Mouse (Mus musculus) right cerebral cortex, postnatal 25 days (tissue): ENCODE data around the gene Ncoa1.

Experiments
- DNase-seq: peaks from one replicate; pipeline ENCODE4 v3.0.0; 2022

Ncoa1 gene

DNA sequence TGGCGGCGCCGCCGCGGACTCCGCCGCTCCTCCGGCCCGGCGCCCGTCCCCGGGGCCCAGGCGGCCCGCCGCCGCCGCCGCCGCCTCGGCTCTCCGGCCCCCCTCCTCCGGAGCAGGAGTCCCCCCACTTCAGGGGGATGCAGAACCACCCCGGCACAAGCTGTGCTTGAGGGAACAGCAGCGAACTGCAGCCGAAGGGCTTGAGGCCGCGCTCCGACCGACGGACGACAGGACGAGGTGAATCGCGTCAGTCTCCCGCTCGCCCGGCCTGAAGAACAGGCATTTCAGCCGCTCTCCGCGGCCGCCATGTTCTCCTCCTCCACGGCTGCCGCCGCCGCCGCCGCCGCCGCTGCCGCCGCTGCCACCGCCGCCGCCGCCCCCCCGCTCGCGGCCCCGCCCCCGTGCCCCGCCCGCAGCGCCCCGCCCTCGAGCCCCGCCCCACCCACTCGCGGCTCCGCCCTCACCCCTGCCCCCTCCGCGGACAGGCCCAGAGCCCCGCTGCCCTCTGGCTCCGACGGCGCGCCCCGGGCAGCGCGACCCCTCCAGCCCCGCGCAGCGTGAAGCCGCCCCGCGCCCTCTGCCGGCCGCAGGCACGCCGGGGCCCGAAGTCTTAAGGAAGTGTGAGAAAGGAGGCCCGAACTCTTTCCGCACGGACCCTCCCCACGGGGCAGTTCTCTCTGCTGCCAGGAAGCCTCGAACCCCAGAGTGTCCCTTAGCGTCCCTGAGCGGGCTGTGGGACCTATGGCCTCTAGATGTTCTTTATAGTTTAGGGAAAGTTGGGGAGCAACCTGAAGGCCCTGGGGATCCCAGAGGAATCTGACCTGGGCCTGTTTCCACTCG, at the start of gene Ncoa1:
Ncoa1 (minus strand) TSS at position 351 of the 840 bp plus-strand sequence.
- peak; percentile 66 for DNase-seq

DNA sequence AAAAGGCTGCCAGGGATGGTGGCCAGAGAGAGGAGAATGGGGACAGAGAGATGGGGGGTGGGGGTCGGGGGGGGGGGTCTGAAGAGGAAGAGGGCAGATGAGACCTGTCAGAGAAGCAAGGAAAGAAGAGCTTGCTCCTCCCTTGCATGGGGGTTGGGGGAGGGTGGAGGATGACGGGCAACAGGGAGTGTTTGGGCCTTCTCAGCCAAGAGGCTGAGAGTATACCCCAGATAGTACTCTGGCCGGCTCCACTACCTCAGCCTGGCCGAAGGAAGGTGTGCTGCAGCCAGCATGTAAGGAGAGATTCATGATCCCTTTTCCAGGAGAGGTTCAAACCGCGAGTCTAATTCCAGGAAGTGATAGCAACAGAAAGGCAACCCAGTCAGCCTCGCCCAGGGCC, 47.6 kb upstream of the Ncoa1 start:
- no peak for DNase-seq

DNA sequence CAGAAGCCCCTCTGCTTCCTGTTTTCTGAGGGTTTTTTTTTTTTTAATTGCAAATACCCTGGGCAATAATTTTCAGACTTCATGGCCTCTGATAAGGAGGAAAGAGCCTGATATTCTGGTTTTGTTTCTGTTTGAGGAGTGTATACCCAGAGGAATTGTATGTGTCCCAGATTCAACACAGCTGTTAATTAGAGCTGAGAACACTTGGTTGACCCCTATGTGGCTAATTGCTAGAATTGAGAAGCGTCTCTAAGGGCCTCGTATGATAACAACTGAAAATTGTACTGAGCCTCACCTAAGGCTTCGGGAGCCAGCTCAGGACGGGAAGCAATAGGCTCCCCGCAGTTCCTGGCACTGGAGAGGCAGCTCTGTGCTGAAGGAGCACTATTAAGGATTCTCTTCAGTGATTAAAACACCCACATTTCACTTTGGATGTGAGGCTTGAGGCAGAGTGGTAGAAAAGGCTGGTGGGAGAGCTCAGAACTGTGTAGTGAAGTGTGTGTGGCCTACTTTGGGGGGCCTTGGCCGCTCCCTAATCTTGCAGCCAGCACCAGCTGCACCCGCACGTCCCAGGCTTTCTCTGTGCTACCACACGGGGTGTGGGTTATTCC, 46.8 kb upstream of the Ncoa1 start:
- DNase-seq: no peak

DNA sequence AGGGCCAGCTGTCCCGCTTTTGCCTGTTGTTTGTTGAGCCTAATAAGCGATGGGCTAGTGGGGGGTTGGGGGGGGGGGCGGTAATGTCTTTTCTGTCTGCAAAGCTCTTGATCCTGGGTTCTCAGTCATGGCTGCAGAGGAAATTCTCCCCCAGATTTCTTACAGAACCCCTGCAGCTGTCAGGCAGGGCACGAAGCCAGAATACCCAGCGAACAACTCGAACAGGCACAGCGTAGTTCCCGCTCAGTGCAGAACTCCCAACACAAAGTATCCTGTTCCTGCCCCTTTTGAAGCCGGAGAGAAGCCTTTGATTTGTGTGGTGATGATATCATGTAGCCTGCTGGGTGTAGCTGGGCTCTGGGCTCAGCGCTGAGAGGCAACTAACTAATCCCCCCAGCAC, 46.2 kb upstream of the Ncoa1 start:
- peak; percentile 49 for DNase-seq

DNA sequence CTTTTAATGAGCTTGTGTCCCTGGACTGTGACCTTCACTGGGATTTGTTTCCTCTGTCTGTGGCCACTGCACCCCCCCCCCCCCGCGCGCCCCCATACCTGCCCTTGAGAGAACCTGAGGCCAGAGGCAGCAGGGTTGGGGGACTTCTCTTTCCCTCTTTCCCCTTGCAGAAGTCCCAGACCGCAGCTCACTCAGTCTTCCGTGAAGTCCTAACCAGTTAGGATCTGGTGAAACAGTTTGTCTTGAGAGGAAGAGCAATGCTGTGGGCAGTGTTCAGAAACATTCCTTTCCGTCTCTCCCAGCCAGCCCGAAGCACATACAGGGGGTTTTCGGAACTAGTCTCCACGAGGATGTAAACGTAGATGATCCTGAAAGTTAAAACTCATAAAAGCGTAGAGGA, 42.0 kb upstream of the Ncoa1 start:
- no peak for DNase-seq

DNA sequence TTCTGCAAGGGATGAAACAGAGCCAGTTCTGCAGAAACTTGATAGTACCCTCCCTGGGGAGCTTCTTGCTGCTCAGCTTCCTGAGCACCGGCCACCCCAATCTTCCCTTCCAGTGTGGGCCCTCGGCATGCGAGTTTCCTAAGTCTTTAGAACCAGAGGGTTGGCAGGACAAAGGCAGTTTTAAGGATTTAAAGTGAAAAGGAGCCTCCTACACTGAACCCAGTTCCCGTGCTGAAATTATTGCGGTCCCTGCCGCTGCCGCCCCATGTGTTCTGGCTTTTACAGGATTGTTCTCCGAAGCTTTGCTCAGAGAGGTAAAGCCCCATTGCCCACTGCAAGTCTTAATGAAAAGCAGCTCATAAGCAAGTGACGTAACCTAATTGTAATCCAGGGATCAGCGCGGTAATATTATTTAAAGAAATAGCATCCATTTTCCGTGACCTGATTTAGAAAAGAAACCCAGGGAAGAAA, 32.6 kb upstream of the Ncoa1 start:
- no peak for DNase-seq

DNA sequence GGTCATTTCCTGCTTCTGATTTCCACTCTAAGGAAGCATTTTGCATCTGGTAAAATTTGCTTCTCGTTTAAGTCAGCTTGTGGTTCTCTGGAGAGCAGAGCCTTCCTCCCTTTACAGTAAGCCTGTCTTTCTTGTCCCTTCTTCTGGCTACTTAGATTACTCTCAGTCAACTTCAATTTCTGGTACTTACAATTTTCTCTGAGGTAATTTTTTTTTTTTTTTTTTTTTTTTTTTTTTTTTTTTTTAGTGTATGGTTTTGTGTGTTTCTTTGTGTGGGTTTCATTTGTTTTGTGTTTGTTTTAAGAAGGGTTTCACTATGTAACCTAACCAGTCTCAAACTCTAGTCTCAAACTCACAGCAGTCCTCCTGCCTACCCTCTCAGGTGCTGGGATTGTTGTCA, 31.2 kb upstream of the Ncoa1 start:
- no peak for DNase-seq

DNA sequence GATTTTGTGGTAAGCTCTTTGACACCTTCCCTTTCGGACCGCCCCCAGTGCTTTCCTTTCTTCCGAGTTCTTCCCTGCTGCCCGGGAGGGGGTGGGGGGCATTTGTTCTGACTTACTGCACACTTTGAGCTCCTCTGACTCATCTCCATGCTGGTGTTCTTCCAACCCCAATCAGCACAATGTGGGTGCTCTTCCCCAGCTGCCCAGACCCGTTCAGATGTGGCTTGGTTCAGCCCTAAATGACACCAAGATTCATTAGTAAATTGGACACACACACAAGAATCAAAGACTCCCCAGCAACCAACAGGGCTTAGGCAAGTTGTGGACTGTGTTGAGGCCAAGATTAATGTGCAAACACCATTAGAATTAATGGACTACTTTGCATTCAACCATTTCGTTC, 30.5 kb upstream of the Ncoa1 start:
- DNase-seq: peak; percentile 35

DNA sequence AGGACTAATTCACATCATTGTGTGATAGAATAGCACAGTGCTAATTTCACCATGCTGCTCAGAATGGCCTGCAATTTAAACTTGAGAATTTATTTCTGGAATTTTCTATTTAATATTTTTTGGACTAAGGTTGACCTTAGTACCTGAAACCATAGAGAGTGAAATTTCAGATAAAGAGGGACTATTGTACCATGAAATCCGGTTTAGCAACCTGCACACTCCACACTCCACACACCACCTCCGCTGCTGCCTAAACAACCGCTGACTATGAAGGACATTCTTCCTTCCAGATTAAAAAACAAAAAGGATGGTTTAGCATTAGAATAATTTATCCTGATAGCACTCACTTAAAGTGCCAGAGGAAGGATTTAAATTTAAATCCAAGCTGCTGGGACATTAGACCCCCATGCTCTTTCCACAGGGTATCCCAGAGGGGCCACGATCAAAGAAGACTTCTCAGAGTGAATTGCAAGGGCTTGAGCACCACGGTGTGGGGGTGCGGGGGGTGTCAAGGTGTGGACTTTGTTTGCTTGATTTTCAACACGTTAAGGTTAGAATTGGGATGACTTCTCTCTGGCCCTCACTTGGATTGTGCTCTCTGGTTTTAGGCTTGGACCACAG, 29.9 kb upstream of the Ncoa1 start:
- no peak for DNase-seq

DNA sequence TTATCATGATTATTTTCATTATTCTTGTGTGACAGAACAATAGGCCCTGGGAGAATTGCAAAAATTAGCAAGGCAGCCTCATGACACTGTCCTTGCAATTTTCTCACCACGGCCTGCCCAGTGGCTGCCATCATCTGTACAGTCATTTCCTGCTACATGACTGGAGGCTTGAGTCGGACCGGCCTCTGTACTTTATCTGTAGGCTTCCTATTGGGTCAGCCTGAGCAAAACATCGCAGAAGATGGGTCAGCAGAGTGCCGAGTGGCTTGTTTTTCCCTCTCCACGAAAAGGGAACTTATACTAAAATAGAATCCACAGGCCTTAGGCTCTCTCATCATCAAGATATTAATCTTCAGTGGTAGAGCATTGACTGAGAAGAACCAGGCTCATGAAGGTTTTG, 28.3 kb upstream of the Ncoa1 start:
- no peak for DNase-seq

DNA sequence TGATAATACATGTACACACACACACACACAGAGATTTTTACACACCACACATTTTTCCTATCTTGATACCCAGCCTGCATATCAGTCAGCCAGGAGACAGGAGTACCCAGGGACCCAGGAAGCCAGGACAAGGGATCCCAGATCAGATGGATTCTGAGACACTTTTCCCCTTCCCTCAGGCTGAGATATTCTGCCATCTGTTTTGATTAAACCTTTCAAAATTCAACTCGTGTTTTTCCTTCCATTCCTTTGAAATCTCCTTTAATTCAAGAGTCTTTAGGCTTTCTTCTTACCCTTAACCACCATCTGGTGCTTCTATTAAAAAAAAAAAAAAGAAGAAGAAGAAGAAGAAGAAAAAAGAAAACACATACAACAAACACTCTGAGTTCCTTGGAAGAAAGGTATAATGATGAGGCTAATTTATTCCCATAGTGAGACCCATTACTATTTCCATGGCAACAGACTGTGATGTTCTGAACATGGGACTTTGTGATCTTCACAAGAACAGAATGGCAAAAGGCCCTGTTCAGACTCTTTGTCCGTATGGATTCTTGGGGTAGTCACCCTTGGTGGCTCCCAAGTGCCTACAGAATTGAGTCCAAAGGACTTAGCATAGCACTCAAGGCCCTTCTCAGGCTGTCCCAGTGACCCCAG, 26.8 kb upstream of the Ncoa1 start:
- no peak for DNase-seq

DNA sequence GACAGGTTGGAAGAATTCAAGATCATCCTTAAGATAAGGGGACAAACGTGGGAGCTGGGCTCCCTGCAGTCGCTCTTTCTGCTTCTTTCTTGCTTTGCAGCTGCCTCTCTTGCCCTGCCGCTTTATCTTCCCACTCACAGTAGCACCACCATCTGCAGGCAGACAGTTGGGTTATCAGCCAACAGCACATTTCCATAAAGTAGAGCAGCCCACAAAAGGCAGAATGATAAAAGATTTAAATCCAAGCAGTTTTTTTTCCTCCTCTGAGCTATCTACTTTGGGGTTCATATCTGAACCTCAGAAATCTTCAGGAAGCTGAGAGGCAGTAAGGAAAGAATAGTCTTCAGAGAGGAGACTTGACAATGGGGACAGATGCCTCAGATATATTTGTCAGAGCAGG, 24.9 kb upstream of the Ncoa1 start:
- DNase-seq: peak; percentile 52

DNA sequence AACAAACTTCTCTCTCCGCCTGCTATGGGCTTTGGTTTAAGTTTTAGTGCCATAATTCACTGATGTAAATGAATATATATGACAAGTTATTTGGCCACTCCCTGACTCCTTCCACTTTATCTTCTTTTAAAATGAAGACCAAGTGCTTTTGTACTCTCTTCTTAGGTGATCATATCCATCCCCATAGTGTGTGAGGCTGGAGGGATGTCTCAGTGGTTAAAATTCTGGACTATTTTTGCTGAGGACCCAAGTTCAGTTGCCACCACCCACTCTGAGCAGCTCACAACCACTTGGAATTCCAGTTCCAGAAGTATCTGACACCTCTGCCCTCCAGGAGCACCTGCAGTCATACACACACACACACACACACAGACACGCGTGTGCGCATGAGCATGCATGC, 23.5 kb upstream of the Ncoa1 start:
- DNase-seq: no peak

DNA sequence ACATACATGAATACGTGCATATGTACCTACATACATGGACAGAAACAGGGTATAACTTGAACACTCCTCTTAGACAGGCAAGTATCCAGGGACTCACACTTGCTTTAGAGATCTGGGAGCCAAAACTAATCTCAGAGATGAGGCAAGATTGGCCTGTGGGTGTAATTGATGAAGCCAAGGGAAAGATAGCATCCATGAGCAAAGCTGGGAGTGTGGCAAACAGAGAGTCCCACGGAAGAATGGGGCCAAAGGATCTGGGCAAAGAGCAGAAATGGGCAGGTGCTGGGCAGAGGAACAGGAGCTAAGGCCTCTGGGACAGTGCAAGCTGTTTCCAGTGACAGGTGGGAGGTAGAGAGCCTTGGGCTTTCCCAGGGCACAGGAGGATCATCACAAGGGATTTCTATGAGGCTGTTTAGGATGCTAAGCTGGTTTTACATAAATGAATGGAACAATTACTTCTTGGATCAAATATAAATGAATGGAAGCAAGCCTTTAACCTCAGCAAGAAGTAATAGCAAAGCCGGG, 22.7 kb upstream of the Ncoa1 start:
- no peak for DNase-seq

DNA sequence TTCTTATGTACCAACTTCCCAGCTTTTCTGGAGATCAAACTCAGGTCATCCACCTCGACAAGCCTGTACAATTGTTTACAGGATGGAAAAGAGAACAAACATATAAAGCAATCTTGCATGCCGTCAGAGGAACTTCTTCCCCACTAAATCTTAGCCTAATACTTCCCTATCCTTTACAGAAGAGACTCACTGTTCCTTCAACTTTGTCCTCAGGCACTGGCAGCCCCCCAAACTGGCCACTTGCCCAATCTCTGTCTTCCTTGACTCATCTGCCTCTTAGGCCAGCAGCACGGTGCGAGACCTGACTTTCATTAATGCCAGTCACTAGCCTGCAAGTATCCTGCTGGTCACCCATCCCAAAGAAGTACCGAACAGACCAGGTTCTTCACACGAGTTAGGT, 11.4 kb upstream of the Ncoa1 start:
- no peak for DNase-seq

DNA sequence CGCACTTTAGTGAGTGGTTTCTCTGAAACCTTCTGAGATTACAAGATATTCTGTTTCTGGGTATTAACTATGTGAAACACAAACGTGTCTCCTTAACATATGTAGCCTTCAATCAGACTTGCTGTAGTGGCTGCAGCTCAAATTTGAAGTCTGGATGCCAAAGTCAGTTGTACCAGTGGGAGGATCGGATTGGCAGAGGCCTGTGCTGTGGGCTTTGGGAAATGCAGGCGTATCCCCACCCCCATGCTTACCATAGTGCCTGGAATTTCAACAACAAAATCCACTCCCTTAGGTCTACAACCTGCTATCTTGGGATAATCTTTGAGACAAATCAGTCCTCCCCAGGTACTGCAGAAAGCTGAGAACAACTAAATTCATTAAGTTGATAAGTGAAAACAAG, 6.4 kb upstream of the Ncoa1 start:
- no peak for DNase-seq

DNA sequence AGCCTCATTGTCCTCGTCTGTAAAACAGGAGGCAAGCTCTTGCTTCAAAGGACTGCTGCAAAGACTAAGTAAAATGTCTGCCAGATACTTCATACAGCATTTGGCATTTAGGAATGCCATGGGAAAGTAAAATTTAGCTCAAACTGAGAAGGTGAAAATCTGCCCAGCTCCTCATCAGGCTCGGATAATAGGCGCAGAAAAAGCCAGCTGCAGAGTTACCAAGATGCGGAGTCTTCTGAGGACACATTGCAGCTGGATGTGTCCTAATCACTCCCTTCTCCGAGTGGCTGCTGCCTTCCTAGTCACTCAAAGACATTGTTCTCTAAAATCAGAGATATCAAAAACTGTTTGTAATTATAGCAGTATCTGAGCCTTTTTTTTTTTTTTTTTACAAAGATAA, 4.7 kb upstream of the Ncoa1 start:
- no peak for DNase-seq

DNA sequence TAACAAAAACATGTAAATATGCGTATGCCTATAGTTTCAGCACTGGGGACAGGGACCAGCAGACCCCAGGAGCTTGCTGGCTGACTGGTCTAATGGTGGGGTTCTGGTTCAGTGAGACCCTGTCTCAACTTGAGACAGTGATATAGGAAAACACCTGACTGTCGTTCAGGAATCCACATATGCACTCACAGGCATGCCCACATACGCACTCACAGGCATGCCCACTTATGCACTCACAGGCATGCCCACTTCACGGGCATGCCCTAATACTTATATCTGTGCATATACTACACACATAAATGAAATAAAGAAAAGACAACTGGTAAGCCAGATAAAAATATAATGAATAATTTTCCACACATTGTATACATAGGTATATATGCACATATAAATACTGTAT, 3.3 kb upstream of the Ncoa1 start:
- DNase-seq: no peak

DNA sequence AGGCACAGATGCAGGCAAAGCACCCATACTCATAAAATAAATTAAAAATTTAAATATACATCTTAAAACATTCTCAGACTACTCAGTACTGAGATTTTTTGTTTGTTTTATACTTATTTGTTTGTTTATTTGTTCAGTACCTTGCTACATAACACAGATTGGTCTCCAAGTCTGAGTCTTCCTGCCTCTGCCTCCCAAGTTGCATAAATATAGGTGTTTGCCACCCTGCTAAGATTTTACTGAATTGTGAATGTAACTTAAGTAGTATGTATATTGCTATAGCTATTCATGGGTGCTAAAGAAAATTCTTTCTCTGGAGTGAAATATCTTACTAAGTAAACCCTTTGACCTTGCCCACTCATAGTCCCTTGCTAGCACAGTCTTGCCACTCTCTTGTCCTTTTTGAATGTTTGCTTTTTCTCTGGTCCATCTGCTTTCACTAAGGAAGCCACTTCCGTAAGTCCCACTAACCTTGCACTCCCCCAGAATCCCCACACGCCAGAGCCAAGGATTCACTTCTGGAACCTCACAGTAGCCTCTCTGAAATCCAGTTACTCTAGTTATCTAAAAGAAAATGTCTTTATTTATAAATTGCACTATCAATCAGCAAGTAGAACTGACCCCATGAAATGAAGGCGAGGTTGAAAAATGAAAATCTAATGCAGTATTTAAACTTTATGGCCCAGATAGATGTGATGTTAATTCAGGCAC, 2.3 kb upstream of the Ncoa1 start:
- DNase-seq: no peak

DNA sequence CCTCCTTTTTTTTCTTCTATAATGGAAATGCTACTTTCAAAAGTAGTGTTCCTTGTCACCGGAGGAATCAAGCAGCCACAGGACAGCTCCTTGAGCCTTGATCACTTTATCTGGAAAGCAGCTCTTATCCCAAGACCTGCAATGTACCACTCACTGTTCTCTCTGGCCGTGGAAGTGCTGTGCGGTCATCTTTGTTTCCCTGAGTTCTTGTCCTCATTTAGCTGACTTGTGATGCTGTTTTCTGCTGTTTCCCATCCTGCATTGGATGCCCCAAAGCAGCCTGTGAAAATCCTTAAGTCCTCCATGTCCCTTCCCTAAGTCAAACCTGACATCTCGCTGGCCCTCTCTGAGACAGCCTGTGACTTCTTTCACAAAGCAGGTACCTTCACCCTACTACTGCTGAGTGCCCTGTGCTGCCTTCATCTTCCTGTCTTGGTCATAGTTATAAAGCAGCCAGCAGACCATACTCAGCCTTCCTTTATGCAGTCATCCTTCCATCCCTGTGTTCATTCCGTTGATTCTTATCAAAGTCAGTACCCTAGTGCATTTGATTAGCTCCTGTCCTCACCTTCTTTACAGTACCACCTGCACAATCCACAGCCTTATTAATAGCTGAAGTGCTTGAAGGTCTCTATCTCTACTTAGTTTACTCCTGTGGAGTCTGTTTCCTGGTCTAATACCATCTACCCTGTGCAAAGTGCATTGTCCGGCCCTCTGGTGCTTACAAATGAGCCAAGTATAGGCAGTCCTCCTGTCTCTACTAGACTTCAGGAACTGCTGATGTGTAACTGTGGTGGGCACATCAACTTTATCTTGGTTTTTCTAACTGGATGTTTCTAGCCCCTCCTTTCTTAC, 1.2 kb upstream of the Ncoa1 start:
- DNase-seq: no peak

DNA sequence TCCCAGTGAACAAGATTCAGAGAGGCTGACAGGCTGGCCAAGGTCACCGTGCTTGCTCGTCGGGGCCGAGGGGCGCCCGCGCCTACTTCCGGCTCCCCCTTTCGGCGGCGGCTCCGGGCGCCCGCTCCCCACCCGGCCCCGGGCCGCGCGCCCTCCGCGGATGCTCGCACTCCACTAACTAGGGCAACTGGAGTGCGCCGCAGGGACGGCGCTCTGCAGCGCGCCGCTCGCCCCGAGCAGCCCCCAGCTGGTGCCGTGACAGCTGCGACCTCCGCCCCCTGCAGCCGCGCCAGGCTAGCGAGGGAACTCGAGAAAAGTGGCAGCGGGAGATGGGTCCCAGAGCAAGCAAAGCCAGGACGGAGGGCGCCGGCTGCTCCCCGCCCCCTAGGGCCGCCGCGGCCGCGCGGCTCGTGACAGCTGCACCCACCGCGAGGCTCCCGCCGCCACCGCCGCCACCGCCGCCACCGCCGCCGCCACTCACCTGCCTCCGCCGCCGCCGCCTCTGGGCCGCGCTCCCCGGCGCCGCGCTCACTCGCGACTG, 621 bp downstream of the Ncoa1 start:
- DNase-seq: peak; percentile 74
